Mouse (Mus musculus) heart, adult 2 months (tissue): ENCODE results near the gene Mgat5. TPM values are rescaled to one million over a fixed set of nuclear protein-coding genes. Genes with fewer than 3 reads are reported as not detected.

Source experiments
- DNase-seq, 2 experiments: peaks; one replicate each; pipeline ENCODE4 v3.0.0; 2021
- H3K27ac ChIP-seq: fragments of 200-600 bp; 2 replicates; pipeline ENCODE4 v1.8.1; 2022
- H3K27me3 ChIP-seq: fragments of 200-500 bp; 2 replicates; pipeline ENCODE4 v1.6.1; 2012; ENCODE audit warnings: mild to moderate bottlenecking, low read length, inconsistent platforms, mixed read lengths; ENCODE audit not compliant: control insufficient read depth, insufficient read depth
- H3K36me3 ChIP-seq: fragments of 200-500 bp; 2 replicates; pipeline ENCODE4 v1.6.1; 2012; ENCODE audit warnings: low read length, inconsistent platforms; ENCODE audit not compliant: control insufficient read depth, insufficient read depth
- H3K4me1 ChIP-seq: fragments of 200-500 bp; 2 replicates; pipeline ENCODE4 v1.6.1; 2011; ENCODE audit warnings: low read length; ENCODE audit not compliant: control insufficient read depth, insufficient read depth
- H3K4me3 ChIP-seq: fragments of 200-600 bp; 2 replicates; pipeline ENCODE4 v1.8.1; 2022
- H3K79me2 ChIP-seq: fragments of 200-500 bp; replicated peaks from 2 replicates; pipeline ENCODE4 v1.6.1; 2012; ENCODE audit warnings: mild to moderate bottlenecking, inconsistent platforms, low read length, moderate library complexity, mixed read lengths; ENCODE audit not compliant: control insufficient read depth, insufficient read depth
- H3K9ac ChIP-seq: fragments of 200-500 bp; 2 replicates; pipeline ENCODE4 v1.6.1; 2012; ENCODE audit warnings: low read depth, mild to moderate bottlenecking, control low read depth, inconsistent platforms, low read length, mixed read lengths
- CTCF ChIP-seq: fragments of 200-600 bp; IDR thresholded peaks from 2 replicates; pipeline ENCODE4 v1.8.1; 2022; ENCODE audit warnings: antibody characterized with exemption, mild to moderate bottlenecking, moderate library complexity
- EP300 ChIP-seq: fragments of 200-500 bp; IDR thresholded peaks from 2 replicates; pipeline ENCODE4 v1.6.1; 2011; ENCODE audit warnings: low read depth, low read length, control low read depth; ENCODE audit not compliant: insufficient read depth
- POLR2A ChIP-seq: fragments of 200-500 bp; IDR thresholded peaks from 2 replicates; pipeline ENCODE4 v1.6.1; 2011; ENCODE audit warnings: mild to moderate bottlenecking, low read depth, low read length, control low read depth; ENCODE audit not compliant: insufficient read depth
- WGBS: fragments of 180-500 bp; shearing (Covaris S2); methylation state at CpG from one replicate; pipeline ENCODE4 v1.1.7; 2018; 5-methylcytosine and 5-hydroxymethylcytosine counted together
- intact Hi-C: fragments of 180-260 bp; cut with DNase I; formaldehyde crosslinking; loops from one replicate; pipeline ENCODE4 v1.15.1; 2025
- polyA plus RNA-seq: library from polyadenylated mRNA; depleted of rRNA; stranded (reverse); fragments of >200 nt; gene quantifications from 2 replicates; pipeline ENCODE4 v1.2.3, GENCODE M21; 2012
- total RNA-seq, 2 experiments: library from RNA; stranded (reverse); gene quantifications; 2 replicates each; pipeline ENCODE4 v1.2.3; 2021

Mgat5 gene
- total and polyA plus RNA-seq, 3 experiments = 5.6 to 16.7 (median 13.6) TPM

DNA sequence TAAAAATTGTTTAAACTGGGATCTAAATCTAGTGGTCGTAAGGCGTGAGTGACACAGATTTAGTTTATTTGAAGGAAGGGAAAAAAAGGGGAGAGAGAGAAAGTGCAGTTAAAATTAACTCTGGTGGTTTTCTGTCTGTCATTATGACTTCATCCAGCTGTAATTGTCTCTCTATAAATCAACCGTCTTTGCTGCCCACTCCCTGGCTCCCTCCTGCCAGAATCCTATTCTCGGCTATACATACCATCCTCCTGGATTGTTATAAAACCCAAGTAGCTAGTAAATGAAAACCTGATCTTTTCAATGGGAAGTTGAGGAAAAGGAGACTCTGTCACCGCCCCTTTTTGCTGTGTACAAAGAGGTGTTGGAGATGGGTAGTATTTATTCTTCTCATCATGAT lies 88.5 kb downstream of the Mgat5 start:
- no peaks in the 10 kb centered on the region for H3K27me3 ChIP-seq
- H3K27ac ChIP-seq = no peak overlapping the region
- no peaks in the 10 kb centered on the region for H3K79me2 ChIP-seq
- DNase-seq = no peak
- no peak overlapping the region for H3K4me3 ChIP-seq
- intact Hi-C loops = no loop called here
- H3K4me1 ChIP-seq = peaks cover 5% of the 10 kb centered on the region; the same call in 1 of the 2 replicates
- H3K36me3 ChIP-seq = peaks cover 6% of the 10 kb centered on the region
- no peak overlapping the region for H3K9ac ChIP-seq
- TF ChIP-seq EP300 (no peak), CTCF (no peak)
- 82% methylated on average over 5 of the region's 5 CpGs for WGBS

- no peaks in the 10 kb centered on the region for H3K27me3 ChIP-seq
- H3K4me1 ChIP-seq = peaks cover 5% of the 10 kb centered on the region; the same call in 1 of the 2 replicates
- no peak for DNase-seq
- no peak overlapping the region for H3K27ac ChIP-seq
- 37% methylated on average over 3 of the region's 3 CpGs for WGBS
- intact Hi-C loops = no loop called here
- TF ChIP-seq CTCF = no peak
- no peak for TF ChIP-seq EP300
- TF ChIP-seq POLR2A = no peak
- H3K4me3 ChIP-seq = no peak overlapping the region
- peaks cover 2% of the 10 kb centered on the region; the same call in 1 of the 2 replicates for H3K79me2 ChIP-seq
- H3K9ac ChIP-seq = no peak overlapping the region
- H3K36me3 ChIP-seq = peaks cover 6% of the 10 kb centered on the region
Observed at GRCm38 (mm10) chr1:127296815-127297214, 92.0 kb downstream of the Mgat5 start.

DNA sequence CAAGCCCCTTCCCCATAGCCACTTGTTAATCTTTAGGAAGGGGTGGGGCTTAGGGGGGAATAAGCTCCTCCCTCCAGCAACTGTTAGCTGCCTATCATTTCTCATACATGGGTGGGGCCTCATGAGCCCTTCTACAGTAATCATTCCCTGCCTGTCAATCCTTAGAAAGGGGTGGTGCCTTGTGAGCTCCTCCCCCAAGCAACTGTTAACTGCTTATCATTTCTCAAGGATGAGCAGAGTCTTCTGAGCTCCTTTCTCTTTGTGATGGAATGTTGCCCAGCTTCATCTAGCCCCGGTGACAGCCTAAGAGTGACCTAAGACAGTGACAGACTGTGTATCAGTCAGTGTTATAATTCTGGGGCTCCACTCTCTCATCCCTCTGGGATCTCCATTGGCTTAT lies 95.0 kb downstream of the Mgat5 start:
- no peak overlapping the region for H3K27ac ChIP-seq
- no peak overlapping the region for H3K4me3 ChIP-seq
- no peak overlapping the region for H3K9ac ChIP-seq
- H3K4me1 ChIP-seq = 0 out of 2 replicates have a peak, but pooled peaks cover 4% of the 10 kb centered on the region
- WGBS = 79% methylated on average over 1 of the region's 1 CpGs
- TF ChIP-seq POLR2A (no peak), EP300 (no peak), CTCF (no peak)
- peaks cover 6% of the 10 kb centered on the region for H3K36me3 ChIP-seq
- H3K79me2 ChIP-seq = peaks cover 2% of the 10 kb centered on the region; the same call in 1 of the 2 replicates
- no peaks in the 10 kb centered on the region for H3K27me3 ChIP-seq
- DNase-seq = no peak
- intact Hi-C loops = no loop called here

GRCm38 (mm10) chr1:127301038-127301437 lies 96.2 kb downstream of the Mgat5 start:
- 85% methylated on average over 6 of the region's 6 CpGs for WGBS
- no peaks in the 10 kb centered on the region for H3K27me3 ChIP-seq
- no peak for DNase-seq
- H3K79me2 ChIP-seq = peaks cover 2% of the 10 kb centered on the region; the same call in 1 of the 2 replicates
- intact Hi-C loops = no loop called here
- no peak overlapping the region for H3K27ac ChIP-seq
- no peak for TF ChIP-seq POLR2A
- no peak for TF ChIP-seq CTCF
- TF ChIP-seq EP300 = no peak
- no peak overlapping the region for H3K9ac ChIP-seq
- peaks cover 6% of the 10 kb centered on the region for H3K36me3 ChIP-seq
- 0 out of 2 replicates have a peak, but pooled peaks cover 3% of the 10 kb centered on the region for H3K4me1 ChIP-seq
- H3K4me3 ChIP-seq = no peak overlapping the region

GRCm38 (mm10) chr1:127302620-127303019 lies 97.8 kb downstream of the Mgat5 start:
- TF ChIP-seq POLR2A (no peak), EP300 (no peak), CTCF (no peak)
- no peaks in the 10 kb centered on the region for H3K36me3 ChIP-seq
- no peak for DNase-seq
- H3K4me3 ChIP-seq = no peak overlapping the region
- H3K79me2 ChIP-seq = peaks cover 2% of the 10 kb centered on the region; the same call in 1 of the 2 replicates
- 54% methylated on average over 2 of the region's 2 CpGs for WGBS
- intact Hi-C loops = no loop called here
- H3K9ac ChIP-seq = no peak overlapping the region
- H3K4me1 ChIP-seq = no peaks in the 10 kb centered on the region
- no peaks in the 10 kb centered on the region for H3K27me3 ChIP-seq
- no peak overlapping the region for H3K27ac ChIP-seq

- Histone ChIP-seq H3K27me3 (no peaks in the 10 kb centered on the region), H3K4me3 (no peak overlapping the region), H3K4me1 (peaks cover 4% of the 10 kb centered on the region; the same call in 1 of the 2 replicates), H3K27ac (no peak overlapping the region), H3K9ac (no peak overlapping the region), H3K79me2 (peaks cover 2% of the 10 kb centered on the region; the same call in 1 of the 2 replicates), H3K36me3 (no peaks in the 10 kb centered on the region)
- 81% methylated on average over 5 of the region's 5 CpGs for WGBS
- no peak for DNase-seq
- no peak for TF ChIP-seq CTCF
- no peak for TF ChIP-seq POLR2A
- no peak for TF ChIP-seq EP300
- intact Hi-C loops = no loop called here
Observed at GRCm38 (mm10) chr1:127303791-127304190, 99.0 kb downstream of the Mgat5 start.
